Mouse (Mus musculus) lung, adult 2 months (tissue): ENCODE measurements around the gene Hnrnpu. TPM values are rescaled to one million over a fixed set of nuclear protein-coding genes. Genes with fewer than 3 reads are reported as not detected.

ENCODE experiments used
- DNase-seq: peaks from one replicate; pipeline ENCODE4 v3.0.0; 2022
- H3K4me1 ChIP-seq: fragments of 200-500 bp; 2 replicates; pipeline ENCODE4 v1.6.1; 2011; ENCODE audit warnings: low read length; ENCODE audit not compliant: control insufficient read depth, insufficient read depth
- H3K4me3 ChIP-seq: fragments of 200-500 bp; replicated peaks from 2 replicates; pipeline ENCODE3; 2011; ENCODE audit warnings: low read depth, mild to moderate bottlenecking, control low read depth, low read length; ENCODE audit errors: extremely low read depth
- CTCF ChIP-seq: fragments of 200-500 bp; IDR thresholded peaks from 2 replicates; pipeline ENCODE4 v1.5.1; 2011; ENCODE audit warnings: mild to moderate bottlenecking, low read length, control low read depth; ENCODE audit not compliant: insufficient read depth
- POLR2A ChIP-seq: fragments of 200-500 bp; IDR thresholded peaks from 2 replicates; pipeline ENCODE4 v1.6.1; 2011; ENCODE audit warnings: low read depth, mild to moderate bottlenecking, control low read depth, low read length, borderline replicate concordance; ENCODE audit errors: extremely low read depth
- WGBS: fragments of 180-500 bp; shearing (Covaris S2); methylation state at CpG from one replicate; pipeline ENCODE4 v1.1.7; 2018; 5-methylcytosine and 5-hydroxymethylcytosine counted together
- polyA plus RNA-seq: library from polyadenylated mRNA; depleted of rRNA; stranded (reverse); fragments of >200 nt; gene quantifications from 2 replicates; pipeline ENCODE4 v1.2.3, GENCODE M21; 2012

The Hnrnpu gene
- polyA plus RNA-seq, 1 experiment, result 65.0 TPM

GRCm38 (mm10) chr1:178324568-178324967 lies 13.0 kb downstream of the Hnrnpu start:
- DNase-seq, result no peak
- Histone ChIP-seq H3K4me1 (peaks cover 14% of the 10 kb centered on the region), H3K4me3 (no peak overlapping the region)
- WGBS, result 92% methylated on average over 1 of the region's 1 CpGs
- TF ChIP-seq CTCF, result no peak
- TF ChIP-seq POLR2A, result no peak

GRCm38 (mm10) chr1:178323235-178323634 lies 14.4 kb downstream of the Hnrnpu start:
- no peak for TF ChIP-seq POLR2A
- no peak for TF ChIP-seq CTCF
- Histone ChIP-seq H3K4me3 (no peak overlapping the region), H3K4me1 (peaks cover 14% of the 10 kb centered on the region)
- WGBS, result 79% methylated on average over 1 of the region's 1 CpGs
- no peak for DNase-seq

GRCm38 (mm10) chr1:178321730-178322357 lies 15.8 kb downstream of the Hnrnpu start:
- peaks cover 14% of the 10 kb centered on the region for H3K4me1 ChIP-seq
- TF ChIP-seq CTCF, result no peak
- no peak for TF ChIP-seq POLR2A
- DNase-seq, result no peak
- H3K4me3 ChIP-seq, result no peak overlapping the region
- 51% methylated on average over 4 of the region's 4 CpGs for WGBS

GRCm38 (mm10) chr1:178320723-178321590 lies 16.6 kb downstream of the Hnrnpu start:
- H3K4me3 ChIP-seq, result no peak overlapping the region
- TF ChIP-seq CTCF, result no peak
- TF ChIP-seq POLR2A, result no peak
- 32% methylated on average over 5 of the region's 5 CpGs for WGBS
- H3K4me1 ChIP-seq, result peaks cover 14% of the 10 kb centered on the region
- no peak for DNase-seq

- DNase-seq, result no peak
- TF ChIP-seq POLR2A (no peak), CTCF (no peak)
- peaks cover 14% of the 10 kb centered on the region for H3K4me1 ChIP-seq
- 12% methylated on average over 8 of the region's 8 CpGs for WGBS
- H3K4me3 ChIP-seq, result peak overlapping the region; percentile 98
These were observed 17.4 kb downstream of the Hnrnpu start for GRCm38 (mm10) chr1:178320038-178320722.

- H3K4me1 ChIP-seq, result peaks cover 14% of the 10 kb centered on the region
- under 1% methylated on average over 12 of the region's 12 CpGs for WGBS
- peak overlapping the region; percentile 98 for H3K4me3 ChIP-seq
- TF ChIP-seq CTCF, result no peak
- no peak for TF ChIP-seq POLR2A
- no peak for DNase-seq
These were observed 18.1 kb downstream of the Hnrnpu start for GRCm38 (mm10) chr1:178319295-178320037.

- Histone ChIP-seq H3K4me1 (peaks cover 14% of the 10 kb centered on the region), H3K4me3 (peak within 1 kb of the TSS; percentile 98)
- WGBS, result under 1% methylated on average over 83 of the region's 83 CpGs
- DNase-seq, result peak; percentile 97
- TF ChIP-seq POLR2A (0 out of 2 replicates have a peak, but pooled peaks have one; percentile 72), CTCF (no peak)
These were observed 19.0 kb downstream of the Hnrnpu start, which contains the start of gene Cox20 for GRCm38 (mm10) chr1:178318389-178319184. TSS of gene Cox20 (plus strand) at chr1:178319130.

GRCm38 (mm10) chr1:178318002-178318388 lies 19.6 kb downstream of the Hnrnpu start:
- WGBS, result under 1% methylated on average over 17 of the region's 17 CpGs
- TF ChIP-seq POLR2A (peak; percentile 85; the same call in 1 of the 2 replicates), CTCF (no peak)
- peak overlapping the region; percentile 98 for H3K4me3 ChIP-seq
- H3K4me1 ChIP-seq, result peaks cover 14% of the 10 kb centered on the region
- no peak for DNase-seq
